Mouse (Mus musculus): Measurements from ENCODE around the gene Ttc30b.
"Not testable (repeated sequence)": the region's sequence is repeated elsewhere in the genome, so short reads cannot be mapped to it uniquely, and the experiment has no call there.

The Ttc30b gene

GRCm38 (mm10) chr2:75938117-75939063 is at the start of gene Ttc30b:
TSS of gene Ttc30b (minus strand) at chr2:75938585.
- peak; percentile 80 for DNase-seq

DNA sequence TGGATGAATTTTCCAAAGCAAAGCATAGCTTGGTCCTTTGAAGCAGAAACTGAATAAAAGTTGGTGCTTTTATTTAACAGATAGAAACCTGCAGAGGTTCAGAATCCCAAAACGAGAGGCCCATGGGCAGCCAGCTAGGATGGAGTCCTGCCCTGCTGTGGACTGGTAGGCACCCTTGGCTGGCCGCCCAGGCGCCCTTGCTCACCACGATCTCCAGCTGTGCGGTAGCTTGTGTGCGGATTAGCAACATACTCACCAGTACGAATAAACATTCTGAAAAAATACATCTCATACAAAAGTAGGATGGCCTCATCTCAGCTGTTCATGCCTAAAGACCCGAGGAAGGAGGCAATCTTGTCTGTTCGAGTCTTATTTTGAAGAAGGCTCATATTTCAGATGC is 49.4 kb upstream of the Ttc30b start:
- no peak for DNase-seq

DNA sequence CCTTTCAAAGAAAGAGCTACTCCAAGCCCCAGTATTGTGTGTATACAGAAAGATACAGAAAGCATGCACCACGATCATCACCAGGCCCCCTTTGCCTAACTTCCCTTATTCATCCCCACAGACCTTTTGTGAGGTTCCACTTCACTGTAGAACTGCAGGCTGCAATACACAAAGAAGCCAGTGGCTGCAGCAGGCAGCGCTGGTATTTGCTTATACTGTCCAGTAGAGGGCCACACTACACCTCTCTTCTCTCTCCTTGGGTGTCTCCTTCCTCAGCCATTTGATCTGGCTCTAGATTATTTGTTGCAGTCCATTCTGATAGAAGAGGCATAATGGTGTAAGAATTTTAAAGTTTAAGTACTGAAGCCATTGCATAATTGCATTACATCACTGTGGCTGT is 46.7 kb upstream of the Ttc30b start:
- peak; percentile 80 for DNase-seq

DNA sequence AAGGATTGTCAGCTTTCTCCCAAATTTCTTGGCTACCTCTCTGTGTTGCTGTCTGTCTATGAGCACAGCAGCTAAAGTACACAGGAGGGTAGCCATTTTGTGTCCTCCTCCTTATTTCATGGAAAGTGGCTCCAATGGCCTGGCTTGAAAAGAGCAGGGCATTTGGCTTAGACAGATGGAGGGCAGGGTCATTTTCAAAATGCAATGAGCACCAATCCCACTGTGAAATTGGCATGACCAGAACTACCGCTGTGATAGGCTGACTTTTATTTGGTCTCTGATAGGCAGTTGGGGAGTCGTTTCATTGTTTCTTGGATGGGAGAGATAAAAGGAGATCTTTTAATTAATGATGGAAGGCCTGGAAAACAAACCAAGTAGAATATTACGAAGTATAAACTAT is 45.5 kb upstream of the Ttc30b start:
- no peak for DNase-seq

GRCm38 (mm10) chr2:75983091-75983490 is 44.7 kb upstream of the Ttc30b start:
- DNase-seq, result no peak

DNA sequence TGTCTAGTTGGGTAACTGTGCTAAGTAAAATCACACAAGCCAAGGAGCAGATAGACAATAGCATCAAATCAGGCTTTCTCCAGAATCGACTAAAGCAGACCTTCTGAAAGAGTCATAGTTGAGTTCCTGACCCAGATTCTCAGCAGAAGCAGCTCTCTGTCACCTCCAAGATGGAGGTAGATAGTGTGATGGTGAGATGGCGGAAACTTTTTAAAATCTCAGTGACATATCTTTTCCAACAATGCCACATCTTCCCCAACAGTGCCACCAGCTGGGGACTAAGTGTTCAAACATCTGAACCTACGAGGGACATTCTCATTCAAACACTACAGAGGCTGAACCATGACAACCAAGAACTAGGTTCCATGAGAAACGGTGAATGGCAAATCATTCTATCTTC is 44.2 kb upstream of the Ttc30b start:
- no peak for DNase-seq

DNA sequence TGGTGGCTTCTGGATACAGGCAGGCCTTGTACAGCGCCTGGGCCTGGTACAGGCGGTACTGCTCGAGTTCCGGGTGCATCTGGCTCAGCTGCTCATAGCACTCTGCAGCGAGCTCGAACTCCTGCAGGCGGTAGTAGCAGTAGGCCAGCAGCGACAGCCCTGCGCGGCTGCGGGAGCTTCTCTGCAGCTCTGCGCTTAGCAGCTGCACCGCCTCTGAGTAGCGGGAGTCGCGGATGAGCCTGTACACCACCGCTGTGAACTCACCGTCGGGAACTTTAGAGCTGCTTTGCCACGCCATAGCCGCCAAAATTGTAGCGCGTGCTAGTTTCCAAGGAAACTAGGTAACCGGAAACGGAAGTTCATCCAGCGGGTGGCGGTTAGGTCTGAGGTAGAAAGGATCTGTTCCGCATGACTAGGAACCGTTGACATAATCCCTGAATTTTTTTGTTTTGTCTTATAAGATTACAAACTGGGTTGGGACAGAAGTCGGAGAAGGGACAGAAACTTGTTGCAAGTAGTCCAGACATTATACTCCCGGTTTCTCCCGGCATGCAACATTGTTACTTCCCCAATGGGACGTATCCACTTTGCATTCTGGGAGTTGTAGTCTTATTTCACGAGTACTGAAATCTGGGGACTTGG is 43.2 kb upstream of the Ttc30b start, which contains the start of gene Ttc30a1:
Gene Ttc30a1, minus strand, starts transcription at position 528 of the 642 bp plus-strand sequence.
- DNase-seq, result peak; percentile 76

DNA sequence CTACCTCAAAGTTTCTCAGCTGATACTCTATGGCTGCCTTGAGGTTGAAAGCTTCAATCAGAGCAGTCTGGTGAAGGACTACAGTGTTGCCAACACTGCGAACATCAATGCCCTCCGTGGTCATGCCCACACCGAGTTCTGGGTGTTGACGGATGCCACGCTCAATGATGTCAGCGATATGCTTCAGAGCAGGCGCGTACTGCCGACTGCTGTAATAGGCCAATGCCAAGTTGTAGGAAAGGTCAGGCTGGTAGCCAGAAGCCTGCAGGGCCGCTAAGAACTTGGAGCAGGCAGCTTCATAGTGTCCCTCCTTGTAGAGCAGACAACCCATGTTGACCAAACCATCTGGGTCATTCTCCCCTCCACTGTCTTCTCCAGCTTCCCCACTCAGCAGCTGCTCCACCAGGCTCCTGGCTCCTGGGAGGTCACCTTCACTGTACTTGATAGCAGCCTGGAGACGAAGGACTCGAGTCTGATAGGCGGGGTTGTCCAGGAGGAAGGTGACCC is 42.6 kb upstream of the Ttc30b start:
- DNase-seq, result not testable (repeated sequence)

DNA sequence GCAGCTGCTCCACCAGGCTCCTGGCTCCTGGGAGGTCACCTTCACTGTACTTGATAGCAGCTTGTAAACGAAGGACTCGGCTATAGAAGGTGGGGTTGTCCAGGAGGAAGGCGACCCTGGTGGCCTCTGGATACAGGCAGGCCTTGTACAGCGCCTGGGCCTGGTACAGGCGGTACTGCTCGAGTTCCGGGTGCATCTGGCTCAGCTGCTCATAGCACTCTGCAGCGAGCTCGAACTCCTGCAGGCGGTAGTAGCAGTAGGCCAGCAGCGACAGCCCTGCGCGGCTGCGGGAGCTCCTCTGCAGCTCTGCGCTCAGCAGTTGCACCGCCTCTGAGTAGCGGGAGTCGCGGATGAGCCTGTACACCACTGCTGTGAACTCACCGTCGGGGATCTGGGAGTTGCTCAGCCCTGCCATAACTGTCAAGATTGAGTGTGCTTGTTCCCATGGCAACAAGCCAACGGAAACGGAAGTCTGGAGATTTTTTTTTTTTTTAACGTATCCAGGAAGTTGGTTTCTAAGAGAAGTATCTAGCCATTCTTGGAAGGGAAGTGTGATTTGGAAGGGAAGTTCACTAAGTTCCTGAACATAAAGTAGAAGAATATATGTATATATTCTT is 39.5 kb upstream of the Ttc30b start, which contains the start of gene Ttc30a2:
Gene Ttc30a2, minus strand, starts transcription at position 419 of the 617 bp plus-strand sequence.
- DNase-seq, result peak; percentile 40

DNA sequence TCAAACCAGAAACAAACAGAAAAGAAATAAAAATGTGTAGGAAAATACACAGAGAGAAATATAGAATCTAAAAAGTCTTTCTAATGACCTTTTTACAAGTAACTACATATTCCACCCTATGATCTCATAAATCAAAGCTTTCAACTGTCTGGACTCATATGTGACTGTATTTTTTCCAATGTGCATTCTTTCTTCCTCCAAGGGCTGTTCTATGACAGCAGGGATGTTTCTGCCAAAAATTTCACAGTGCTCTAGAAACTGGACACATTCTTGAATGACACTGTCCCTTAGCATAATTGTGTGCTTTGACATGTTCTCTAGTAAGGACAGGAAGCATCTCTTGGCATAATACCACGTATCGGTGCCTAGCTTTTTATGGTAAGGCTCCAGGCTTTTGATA is 37.7 kb upstream of the Ttc30b start:
- DNase-seq, result not testable (repeated sequence)

DNA sequence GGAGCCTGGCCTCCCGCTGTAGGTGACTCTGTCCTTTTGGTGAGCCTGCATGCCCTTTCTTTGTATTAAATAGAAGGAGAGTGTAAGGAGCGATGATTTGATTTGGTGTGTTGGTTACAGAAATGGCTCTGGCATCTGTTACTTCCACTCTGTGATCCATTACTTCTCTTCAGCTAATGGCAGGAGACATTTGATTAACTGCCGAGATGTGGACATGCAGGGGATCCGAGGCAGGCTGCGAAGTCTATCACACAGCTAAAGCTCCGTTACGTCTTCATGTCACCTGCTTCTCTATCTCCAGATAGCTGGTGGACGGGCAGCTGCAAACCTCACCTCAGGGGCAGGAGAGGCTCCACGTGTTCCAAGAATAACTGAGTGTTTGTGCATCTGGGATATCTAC is 35.7 kb upstream of the Ttc30b start:
- DNase-seq, result no peak

- peak; percentile 84 for DNase-seq
Observed at GRCm38 (mm10) chr2:75964972-75965371, 26.6 kb upstream of the Ttc30b start.

GRCm38 (mm10) chr2:75964512-75964911 is 26.1 kb upstream of the Ttc30b start:
- no peak for DNase-seq

GRCm38 (mm10) chr2:75964051-75964450 is 25.7 kb upstream of the Ttc30b start:
- no peak for DNase-seq

DNA sequence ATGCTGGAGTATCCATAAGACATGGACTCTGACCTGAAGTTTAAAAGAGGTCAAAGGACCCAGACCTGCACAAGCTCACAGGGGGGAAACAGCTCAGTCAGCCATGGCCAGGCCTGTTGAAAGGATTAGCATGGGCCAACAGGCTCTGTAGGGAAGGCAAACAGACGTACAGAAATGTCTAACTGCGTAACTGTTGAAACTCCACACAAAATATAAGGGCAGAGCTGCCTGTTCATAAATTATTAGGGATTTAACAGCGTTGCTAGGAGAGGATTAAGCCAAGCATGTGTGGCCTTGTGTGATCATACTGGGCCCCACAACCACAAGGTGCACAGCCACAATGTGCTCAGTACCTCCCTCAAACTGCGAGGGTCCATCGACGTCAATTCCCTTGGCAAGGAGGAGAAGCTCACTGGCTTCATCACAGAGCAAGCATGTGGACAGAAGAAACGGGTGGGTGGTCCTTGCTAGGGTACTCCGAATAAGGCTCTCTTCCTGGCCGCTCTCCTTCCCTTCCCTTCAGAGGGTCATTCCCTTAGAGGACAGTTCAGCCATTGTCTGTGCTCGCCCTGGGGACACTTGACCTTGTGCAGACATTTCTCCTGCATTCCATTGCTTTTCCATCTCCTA is 24.9 kb upstream of the Ttc30b start:
- DNase-seq, result no peak

- no peak for DNase-seq
Observed at GRCm38 (mm10) chr2:75960366-75961330, 22.3 kb upstream of the Ttc30b start.

GRCm38 (mm10) chr2:75959850-75960365 is 21.5 kb upstream of the Ttc30b start:
- peak; percentile 25 for DNase-seq

DNA sequence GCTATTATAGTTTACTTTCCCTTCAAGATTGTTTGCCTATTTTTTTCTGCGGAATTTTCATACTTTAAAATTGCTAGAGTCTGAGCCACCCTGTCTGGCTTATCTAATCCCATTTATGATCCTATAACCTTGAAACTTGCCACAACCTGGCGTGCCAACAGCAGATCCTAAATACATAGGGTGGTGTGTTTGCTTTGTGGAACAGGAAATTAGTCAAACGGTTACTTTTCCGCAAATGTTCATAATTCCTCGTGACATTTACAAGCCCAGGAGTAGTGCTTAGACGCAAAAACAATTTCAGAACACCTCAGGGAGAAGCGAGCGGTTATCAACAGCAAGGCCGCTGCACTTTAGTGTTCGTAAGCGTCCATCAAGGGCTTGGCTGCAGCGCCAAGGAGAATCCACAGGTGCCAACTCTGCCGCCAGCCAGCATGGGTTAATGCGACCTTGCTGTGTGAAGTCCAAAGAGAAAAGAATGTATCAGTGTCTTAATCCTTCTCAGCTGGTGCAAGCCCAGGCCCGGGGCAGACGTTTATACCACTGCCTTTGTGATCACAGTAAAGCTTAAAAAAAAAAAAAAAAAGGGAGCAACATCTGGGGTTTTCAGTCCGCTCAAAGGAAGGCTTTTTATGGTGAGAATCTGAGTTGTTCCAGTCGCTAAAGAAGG is 20.9 kb upstream of the Ttc30b start:
- no peak for DNase-seq

GRCm38 (mm10) chr2:75955709-75956108 is 17.3 kb upstream of the Ttc30b start:
- DNase-seq, result no peak

- no peak for DNase-seq
Observed at GRCm38 (mm10) chr2:75953320-75953719, 14.9 kb upstream of the Ttc30b start.

DNA sequence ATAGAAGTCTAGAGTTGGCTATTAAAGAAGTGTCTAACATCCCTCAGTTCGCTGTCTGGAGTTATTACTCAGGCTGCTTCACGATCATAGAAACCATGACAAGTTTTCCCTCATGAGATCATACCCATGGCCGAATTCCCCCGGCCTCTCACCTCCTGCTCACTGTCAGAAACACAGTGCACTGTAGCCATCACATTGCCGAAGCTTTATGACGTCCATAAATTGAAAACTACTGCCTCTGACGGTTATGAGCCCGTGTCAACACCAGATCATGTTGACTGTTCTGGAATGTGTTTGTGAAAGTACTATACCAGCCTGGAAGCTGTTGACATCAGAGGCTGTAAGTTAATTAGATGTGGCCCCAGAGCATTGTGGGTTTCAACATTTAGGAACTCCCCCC is 12.3 kb upstream of the Ttc30b start:
- DNase-seq, result no peak

Data from layer of hippocampus, adult 9-11 months (tissue).